Mouse (Mus musculus): ENCODE data around the gene Ctsz. TPM values are rescaled to one million over a fixed set of nuclear protein-coding genes. Genes with fewer than 3 reads are reported as not detected.

Ctsz gene
- total RNA-seq, 4 experiments from 2014 or later: 23.2 to 31.4 (median 25.9) TPM

GRCm38 (mm10) chr2:174441898-174442297, 3.1 kb upstream of the Ctsz start:
- DNase-seq (ENCODE audit: low spot score): no peak

DNA sequence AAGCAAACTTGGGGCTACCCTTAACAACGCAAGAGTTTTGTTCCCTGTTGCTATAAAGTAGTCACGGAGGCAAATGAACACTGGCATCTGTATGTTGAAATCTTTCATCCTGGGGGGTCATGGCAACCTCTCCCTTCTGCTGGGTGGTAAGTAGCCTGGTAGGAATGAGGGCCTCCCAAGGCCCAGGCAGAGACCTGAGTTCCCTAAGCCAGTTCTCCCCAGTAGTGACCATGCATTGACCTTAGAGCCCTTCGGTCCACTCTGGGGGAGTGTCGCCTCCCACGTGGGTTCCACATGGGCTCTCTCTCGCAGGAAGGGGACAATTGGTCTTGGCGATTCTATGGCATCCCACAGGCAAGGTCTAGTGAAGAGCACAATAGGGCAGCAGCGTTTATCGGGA, 1.1 kb upstream of the Ctsz start:
- DNase-seq (ENCODE audit: low spot score): no peak

- no peak for DNase-seq (ENCODE audit: low spot score)
These were observed 605 bp upstream of the Ctsz start for GRCm38 (mm10) chr2:174439450-174439838.

DNA sequence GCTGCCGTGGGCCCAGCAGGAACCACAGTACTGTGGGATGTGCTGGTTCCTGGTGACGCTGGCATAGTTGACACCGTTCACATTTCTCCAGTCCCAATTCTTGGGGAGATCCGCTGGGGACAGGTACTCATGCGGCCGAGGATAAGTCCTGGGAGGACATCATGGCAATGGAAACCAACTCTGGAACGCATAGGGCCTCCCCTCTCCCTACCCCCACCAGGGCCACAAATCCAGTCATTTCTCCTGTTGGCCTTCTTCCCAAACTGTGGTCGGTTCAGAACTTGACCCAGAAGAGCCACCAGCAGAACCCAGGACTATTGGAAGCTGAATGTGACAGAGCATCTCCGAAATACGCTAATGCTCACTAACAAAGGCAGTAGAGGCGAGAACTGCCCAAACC, 658 bp downstream of the Ctsz start:
- DNase-seq (ENCODE audit: low spot score): no peak

DNA sequence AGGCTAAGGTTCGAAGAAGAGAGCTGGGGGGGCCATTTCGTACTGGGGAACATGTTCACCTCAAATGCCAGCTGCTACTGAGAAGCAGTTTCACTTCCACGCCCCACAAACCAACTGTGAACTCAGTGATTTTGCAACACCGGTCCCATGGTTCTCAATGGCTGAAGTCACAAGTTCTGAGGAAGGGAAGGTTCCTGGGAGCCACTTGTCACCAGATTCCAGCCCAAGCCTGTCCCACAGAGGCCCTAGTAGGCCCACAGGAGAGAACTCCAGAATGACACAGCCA, 1.2 kb downstream of the Ctsz start:
- DNase-seq (ENCODE audit: low spot score): peak; percentile 33

DNA sequence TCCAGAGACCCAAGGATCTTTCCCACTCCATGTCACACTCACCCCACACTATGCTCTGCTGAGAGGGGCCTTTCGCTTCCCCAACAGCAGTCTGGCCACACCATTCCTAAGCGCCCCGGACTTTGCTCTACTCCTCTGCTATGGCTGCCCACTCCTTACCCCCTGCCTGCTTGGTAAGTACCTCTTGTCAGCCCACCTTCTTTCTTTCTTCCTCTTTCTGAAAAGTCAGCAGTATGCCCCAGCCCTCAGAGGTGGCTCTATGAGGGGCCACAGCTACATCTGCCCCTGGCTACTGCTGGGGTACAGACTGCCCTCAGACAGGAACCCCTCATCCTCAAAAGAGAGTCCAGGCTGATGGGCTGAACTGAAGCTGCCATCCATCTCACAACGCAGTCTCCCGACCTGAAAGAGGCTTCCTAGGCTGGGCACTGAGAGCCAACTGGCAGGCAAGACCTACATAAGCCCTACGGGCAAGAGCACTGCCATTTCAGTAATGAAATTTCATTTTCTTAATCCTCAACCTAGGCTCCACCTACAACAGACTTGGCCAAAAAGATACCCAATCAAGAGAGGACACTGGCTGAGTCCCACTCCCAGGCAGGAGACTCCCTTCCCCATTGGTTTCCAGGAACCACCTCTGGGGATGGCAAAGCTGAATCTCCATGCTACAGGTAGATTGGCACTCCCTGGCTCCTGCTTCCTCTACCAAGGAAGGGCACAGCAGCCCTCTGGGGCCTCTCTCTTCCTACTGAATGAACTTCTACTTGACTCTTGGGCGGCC, 1.7 kb downstream of the Ctsz start:
- DNase-seq (ENCODE audit: low spot score): no peak

DNA sequence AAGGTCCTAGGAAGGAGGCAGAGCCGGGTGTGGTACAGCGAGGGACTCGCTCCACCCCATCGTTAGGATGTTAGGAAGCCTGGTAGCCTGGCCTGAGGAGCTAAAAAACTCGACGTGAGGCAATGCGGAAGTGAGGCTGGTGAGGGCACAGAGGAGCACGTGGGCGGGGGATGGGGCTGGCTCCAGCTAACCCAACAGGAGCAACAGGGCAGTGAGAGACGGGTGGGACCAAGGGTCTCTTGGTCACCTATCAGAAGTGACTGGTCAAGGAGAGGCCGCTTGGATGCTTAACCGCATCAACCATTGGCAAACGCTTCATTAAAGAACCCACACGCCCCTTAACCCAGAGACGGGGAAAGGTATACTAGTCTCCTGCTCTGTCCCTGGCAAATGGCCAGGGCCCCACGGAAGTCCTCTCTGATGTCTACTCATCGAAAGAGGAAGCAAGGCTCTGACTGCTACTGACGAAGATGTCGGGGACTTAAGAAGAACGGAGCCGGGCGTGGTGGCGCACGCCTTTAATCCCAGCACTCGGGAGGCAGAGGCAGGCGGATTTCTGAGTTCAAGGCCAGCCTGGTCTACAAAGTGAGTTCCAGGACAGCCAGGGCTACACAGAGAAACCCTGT, 2.6 kb downstream of the Ctsz start:
- no peak for DNase-seq (ENCODE audit: low spot score)

DNA sequence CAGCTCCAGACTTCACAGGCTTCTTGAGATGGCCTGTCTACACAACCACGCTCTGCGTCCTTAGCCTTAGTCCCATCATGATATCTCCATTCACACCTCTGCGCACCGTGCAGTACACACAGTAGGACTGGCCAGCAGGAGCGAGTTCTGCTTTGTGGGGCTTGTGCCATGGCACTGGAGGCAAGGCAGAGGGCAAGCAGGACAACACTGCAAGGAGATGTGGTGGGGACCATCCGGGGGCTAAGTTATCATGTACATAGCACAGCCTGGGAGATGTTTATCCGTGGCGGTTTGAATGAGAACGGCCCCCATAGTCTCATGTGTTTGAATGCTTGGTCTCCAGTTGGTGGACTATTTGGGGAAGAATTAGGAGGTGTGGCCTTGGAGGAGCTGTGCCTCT, 3.9 kb downstream of the Ctsz start:
- DNase-seq (ENCODE audit: low spot score): no peak

DNA sequence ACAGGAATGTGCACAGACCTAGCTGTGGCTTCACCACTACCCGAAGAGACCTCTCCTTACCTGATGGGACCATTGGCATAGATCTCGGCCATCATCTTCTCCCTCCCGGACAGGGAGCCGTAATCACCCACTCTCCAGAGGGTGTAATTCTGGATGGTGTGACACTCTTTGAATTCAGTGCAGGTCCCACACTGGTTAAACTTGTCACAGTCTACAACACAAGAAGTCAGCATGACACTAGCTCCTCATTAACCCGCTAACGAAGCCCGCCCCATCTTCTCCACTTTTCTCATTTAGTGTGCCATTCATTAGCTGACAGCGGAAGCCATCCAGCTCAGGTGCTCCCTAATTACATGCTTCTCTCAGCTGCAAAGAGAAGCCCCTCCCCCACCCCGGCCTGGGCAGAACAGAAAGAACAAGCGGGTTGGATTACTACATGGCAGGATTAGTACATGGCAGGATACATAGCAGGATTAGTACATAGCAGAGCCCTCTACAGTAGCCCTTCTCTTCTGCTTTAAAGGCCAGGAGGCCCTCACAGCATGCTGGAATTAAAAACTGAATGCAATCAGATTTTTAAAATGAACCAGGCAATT, 9.7 kb downstream of the Ctsz start:
- DNase-seq (ENCODE audit: low spot score): no peak

GRCm38 (mm10) chr2:174428076-174428835, 10.6 kb downstream of the Ctsz start:
- no peak for DNase-seq (ENCODE audit: low spot score)

DNA sequence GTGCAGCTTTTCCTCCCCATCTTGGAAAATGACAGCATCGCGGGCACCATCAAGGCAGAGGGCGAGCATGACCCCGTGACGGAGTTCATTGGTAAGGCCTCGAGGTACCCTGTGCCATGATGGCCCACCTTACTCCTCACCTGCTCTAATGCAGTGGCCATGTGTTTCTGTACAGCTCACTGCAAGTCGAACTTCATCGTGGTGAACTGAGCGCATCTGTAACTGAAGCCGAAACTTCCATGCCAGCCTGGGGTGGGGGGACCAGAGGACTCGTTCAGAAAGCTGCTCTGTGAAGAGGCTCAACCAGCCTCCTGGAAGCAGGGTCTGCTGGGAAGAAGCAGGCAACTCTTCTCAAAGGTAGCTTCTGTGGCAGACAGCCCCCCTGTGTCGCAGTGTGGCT, 12.0 kb downstream of the Ctsz start:
- no peak for DNase-seq (ENCODE audit: low spot score)

GRCm38 (mm10) chr2:174424301-174425085, 14.3 kb downstream of the Ctsz start:
- no peak for DNase-seq (ENCODE audit: low spot score)

DNA sequence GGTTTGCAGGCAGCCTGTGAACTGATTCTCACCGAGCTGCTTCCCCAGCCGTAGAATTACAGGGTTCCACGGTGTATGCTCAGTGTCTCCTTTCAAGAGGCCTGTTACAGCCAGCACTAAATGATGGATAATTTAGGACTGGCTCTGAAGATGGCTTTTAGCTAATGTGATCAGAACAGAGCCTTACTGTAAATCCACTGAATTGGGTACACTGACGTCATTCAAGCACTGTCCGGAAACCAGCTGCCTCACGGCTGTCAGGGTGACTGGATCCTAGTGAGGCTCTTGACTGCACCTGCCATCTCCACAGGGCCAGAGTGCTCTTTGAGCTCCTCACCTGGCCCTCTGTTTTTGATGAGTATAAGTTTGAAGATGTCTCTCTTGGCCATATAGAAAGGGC, 17.7 kb downstream of the Ctsz start:
- DNase-seq (ENCODE audit: low spot score): no peak

DNA sequence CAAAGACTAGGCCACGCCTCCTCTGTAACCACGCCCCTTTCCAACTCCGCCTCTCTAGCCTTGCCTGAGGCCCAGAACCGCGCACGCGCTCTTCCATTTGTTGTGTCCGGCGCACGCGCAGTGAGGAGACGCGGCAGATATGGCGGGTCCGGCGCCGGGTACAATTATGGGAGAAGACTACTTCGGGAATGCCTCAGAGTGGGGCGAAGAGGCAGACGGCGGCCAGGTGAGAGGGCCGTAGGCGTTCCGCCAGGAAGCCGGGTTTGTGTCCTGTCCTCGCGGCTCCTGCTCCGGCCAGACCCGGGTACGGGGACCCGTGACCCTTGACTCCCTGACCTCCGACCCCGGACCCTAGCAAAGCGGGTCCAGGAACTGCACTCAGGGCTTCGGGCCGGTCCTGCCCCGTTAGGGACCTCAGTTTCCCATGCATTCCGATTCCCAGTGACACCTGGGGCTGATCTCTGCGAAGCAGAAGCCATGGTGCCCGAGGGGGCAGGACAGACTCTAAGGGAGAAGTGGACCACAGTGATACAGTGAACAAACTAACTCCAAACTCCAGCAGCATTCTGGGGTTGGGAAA, 23.0 kb downstream of the Ctsz start, which contains the start of gene Nelfcd:
TSS of gene Nelfcd (plus strand) at position 74 of the 580 bp plus-strand sequence.
- DNase-seq (ENCODE audit: low spot score): peak; percentile 92

DNA sequence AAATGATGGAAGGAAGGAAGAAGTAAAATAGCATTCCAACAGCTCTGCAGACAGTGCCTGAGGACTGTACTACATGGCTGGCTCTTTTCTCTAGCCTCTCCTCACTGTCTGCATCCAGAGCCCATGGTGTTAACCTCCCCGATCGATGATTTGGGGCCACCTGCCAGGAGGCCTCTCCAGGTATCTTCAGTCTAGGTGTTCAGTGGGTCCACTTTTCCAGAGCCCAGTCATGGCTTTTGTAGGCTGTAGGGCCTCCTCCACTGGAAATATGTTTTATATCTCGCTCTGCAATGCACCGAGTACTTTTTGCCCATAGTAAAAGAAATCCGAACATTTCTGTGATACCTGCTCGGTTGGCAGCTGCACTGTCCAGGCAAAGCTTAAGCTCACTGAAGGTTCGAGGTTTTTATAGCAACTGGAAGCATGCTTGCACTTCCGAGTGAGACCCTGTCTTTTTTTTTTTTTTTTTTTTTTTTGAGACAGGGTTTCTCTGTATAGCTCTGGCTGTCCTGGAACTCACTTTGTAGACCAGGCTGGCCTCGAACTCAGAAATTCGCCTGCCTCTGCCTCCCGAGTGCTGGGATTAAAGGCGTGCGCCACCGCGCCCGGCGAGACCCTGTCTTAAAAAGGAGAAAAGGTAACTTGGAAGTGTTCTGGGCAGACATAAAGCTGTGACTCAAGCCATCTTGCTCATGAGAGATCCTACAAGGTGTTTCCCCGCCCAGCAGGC, 23.7 kb downstream of the Ctsz start:
- DNase-seq (ENCODE audit: low spot score): no peak

GRCm38 (mm10) chr2:174413127-174413526, 25.7 kb downstream of the Ctsz start:
- DNase-seq (ENCODE audit: low spot score): no peak

DNA sequence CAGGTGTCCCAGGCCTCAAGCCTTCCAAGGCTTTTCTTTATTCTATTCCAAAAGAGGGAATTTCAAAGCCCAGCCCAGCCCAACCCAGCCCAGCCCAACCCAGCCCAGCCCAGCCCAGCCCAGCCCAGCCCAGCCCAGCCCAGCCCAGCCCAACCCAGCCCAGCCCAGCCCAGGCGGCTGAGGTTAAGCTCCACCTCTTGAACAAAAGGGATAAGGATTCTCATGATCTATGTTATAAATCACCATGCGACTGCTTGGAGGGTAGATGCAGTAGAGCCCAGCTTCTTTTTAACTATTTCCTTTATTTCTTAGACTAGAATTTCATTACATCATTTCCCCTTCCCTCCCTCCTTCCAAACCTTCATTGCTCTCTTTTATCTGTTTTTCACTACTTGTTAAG, 28.6 kb downstream of the Ctsz start:
- DNase-seq (ENCODE audit: low spot score): no peak

DNA sequence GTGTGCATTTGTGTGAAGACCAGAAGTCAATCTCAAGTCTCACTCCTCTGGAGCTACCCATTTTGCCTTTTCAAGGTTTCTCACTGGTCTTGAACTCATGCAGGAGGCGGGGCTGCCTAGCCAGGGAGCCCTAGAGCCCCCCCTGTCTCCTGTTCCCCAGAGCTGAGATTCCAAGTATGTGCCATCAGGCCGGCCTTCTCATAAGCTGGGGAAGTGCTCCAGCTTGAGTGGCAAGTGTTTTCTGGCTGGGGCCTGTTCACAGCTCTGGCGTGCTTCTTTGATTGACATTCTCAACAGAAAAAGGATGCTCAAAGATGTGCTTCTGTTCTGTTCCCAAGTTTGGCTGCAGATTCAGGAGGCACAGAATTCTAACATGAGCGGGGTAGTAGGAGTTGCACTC, 38.4 kb downstream of the Ctsz start:
- DNase-seq (ENCODE audit: low spot score): no peak

DNA sequence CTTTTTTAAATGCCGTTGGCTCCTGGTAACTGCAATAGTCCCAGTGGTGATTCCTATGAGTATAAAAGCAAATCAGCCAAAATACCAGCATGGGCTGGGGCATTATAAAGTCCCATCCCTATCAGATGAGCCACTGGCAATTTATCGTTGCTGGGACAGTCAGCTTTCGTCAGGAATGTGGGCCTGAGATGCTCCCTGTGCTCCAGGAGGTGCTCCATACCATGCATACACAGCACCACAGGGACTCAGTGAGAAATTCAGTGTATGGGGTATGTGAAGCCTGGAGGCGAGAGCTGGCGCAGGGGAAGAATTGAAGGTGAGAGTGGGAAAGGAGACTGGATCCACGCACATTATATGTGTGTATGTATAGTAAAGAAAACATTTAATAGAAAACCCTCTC, 41.0 kb downstream of the Ctsz start:
- no peak for DNase-seq (ENCODE audit: low spot score)

- no peak for DNase-seq (ENCODE audit: low spot score)
These were observed 41.8 kb downstream of the Ctsz start for GRCm38 (mm10) chr2:174397065-174397464.

- DNase-seq (ENCODE audit: low spot score): no peak
These were observed 42.2 kb downstream of the Ctsz start for GRCm38 (mm10) chr2:174396643-174397042.
